Mouse (Mus musculus) MEL-GATA-1-ER (cell line): ENCODE measurements around the gene Lsm5.

Experiments
- DNase-seq: peaks from one replicate; pipeline ENCODE4 v3.0.0-alpha.2; 2012; ENCODE audit warnings: low read depth; ENCODE audit errors: extremely low read depth

The Lsm5 gene

DNA sequence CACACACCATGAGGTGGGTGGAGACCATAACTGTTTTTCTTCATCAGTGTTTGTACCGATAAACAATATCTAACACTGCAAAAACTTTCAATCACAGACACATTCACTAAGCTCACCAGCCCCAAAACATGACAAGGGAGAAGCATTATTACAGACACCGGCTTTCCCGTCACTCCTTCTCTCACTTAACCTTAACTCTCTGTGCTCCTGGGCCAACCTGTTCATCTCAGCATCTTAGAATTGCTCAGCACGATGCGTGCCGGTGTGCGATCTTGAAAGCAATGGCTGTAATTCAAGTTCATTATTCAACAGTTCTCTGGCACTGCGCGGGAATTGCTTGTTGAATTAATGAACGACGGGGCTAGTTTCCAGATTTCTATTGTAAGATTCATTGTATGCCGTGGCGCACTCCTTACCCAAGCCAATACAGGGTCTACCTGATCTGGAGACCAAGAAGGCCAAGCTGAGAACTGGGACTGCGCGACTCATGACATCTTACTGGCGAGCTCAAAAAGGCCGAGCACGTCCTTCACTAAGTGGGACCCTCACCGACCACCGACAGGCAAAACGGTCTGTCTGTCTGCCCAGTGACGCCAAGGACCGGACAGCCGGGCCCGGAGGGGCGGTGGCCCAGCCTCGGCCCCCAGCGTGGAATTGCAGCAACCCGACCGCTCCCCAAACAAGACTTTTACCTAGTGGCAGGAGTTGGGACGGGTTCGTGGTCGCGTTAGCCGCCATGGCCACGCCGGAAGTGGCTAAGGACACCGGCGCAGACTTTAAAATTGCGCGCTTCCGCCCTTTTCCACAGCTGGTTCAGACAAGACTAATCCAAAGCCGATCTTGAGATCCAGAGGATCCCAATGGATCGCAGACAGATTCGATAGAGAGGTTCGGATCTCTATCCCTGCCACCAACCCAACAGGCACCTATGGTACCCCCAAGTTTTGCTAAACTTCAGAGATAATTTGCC is at the start of gene Lsm5:
Gene Lsm5, minus strand, starts transcription at position 780 of the 970 bp plus-strand sequence.
- DNase-seq, result peak; percentile 87

DNA sequence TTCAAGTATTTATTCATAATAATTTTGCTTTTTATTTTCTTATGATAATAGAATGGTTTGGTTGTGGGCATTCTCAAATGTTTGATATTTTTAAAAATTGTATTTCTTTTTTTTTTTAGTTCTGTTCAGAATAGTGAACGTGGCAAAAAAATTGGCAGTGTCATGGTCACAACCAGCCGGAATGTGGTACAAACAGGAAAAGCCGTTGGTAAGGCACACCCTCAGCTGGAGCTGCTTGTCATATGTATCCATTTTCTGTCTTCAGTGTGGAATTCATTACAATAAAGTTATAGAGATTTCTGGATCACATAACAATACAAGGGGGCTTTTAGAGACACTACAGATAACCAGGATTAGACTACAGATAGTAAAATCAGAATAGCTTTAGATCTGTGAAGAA is 49.2 kb upstream of the Lsm5 start:
- no peak for DNase-seq

DNA sequence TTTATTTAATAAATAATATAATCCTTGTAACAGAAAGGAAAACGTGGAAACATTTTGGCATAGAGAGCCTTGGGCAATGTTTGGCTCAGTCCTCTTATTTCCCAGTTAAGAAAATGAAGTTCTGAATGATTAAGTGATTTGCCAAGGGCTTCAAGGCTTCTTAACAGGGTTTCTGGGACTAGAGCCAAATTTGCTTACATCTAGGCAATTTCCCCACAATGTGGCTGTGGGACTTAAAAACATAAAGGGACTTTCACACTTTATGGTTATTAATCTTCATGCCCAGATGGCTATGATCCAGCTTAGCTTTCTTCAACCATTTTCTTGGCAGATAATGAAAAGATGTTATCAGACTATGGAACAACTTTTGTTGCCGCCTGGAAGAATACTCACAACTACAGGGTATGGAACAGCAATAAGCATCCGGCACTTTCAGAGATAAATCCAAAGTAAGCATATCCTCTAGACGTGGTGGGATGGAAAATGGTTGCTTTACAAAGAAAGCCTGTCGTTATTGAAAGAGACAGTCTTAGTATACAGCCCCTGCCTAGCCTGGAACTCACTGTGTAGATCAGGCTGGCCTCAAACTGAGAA is 41.5 kb upstream of the Lsm5 start:
- DNase-seq, result no peak

DNA sequence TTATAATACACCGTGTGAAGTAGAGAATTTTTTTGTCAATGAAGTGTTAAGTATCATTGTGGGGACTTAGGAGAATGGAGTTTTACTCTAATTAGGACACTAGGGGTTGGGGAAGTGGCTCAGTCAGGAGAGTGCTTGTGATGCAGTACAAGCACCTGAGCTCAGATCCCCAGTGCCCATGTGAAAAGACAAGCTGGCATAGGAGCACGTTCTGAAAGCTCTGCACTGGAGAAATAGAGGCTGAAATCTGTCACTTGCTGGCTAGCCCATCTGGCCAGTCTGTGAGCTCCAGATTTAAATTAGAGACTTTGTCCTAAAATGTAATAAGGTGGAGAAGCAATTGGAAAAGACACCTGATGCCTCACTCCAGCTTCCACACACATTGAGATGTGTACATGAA is 28.0 kb upstream of the Lsm5 start:
- DNase-seq, result no peak

DNA sequence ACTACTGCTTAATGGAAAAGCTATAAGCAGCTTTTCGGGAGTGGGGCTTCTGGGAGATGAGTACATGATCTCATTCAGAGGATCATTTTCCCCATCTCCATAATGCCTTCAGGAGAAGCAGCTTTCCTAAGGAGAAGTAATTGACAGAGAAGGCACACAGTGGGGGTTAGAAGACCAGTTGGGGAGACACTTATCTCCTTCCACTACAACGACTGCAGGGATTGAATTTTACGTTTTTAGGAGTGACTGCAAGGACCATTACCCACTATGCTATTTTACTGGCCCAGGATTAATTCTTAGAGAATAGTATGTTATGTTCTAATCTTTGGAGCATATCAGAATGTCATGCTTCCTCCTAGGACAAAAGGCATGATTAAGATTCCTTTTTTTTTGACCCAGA is 16.4 kb upstream of the Lsm5 start:
- no peak for DNase-seq

DNA sequence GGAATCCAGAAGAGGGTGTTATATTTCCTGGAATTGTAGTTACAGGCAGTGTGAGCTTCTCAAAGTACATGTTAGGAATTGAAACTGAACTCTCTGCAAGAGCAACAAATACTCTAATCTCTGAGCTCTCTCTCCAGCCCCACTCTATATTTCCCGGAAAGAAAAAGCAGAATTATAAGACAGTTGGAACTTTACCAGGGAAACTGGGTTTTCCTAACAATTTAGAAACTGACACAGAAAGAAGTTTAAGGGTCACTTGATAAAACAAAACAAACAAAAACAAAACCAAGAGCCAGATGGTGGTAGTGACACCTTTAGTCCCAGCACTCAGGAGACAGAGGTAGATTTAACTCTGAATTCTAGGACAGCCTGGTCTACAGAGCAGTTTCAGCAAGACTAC is 14.6 kb upstream of the Lsm5 start:
- no peak for DNase-seq

DNA sequence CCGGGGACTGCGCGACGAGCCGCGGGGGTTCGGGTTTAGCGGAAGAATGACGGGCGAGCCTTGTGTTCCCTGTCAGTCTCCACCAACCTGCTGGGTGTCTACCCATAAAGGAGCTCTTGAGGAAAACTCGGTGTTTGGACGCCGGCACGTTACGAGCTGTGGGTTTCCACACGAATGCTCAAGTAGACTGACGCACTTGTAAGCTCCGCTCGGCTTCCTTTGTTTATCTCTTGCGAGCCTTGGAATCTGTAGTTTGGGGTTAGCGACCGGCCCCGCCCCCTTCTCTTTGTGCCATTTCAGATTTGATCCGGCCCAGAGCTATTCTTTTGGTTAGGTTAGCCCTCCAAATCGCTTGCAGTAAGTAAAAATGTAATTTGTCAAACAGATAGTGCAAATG is 10.8 kb upstream of the Lsm5 start:
- DNase-seq, result peak; percentile 44

DNA sequence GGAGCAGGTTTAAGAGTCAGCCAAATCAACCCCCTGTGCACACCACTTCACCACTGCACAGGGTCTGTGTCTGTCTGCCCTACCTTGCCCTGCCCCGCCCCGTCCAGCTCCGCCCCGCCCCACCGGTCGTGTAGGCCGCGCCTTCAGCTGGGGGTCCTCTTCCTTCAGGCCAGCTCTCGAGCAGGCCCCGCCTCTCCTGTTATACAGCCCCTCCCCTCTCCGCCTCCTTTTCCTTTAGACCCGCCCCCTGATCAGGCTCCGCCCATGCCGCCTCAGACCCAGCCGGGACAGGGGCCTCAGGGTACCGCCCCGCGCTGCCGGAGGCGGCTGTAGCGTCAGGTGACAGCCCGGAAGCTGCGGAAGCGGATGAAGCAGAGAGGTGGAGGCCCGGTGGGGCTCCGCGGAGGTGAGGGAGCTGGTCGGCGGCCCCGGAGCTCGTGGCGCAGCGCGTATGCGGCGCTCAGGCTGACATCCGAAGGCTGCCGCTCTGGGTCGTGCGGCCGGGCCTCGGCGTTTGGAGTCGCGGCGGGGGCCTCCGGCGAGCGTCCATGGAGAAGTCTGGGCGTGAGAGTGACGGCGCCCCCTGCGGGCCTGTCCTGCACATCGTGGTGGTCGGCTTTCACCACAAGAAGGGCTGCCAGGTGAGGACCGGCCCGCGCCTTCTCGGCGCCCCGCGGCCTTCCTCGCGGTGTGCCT is 10.2 kb upstream of the Lsm5 start, which contains the start of gene Avl9:
Gene Avl9, plus strand, starts transcription at position 326 of the 696 bp plus-strand sequence.
- DNase-seq, result peak; percentile 83

DNA sequence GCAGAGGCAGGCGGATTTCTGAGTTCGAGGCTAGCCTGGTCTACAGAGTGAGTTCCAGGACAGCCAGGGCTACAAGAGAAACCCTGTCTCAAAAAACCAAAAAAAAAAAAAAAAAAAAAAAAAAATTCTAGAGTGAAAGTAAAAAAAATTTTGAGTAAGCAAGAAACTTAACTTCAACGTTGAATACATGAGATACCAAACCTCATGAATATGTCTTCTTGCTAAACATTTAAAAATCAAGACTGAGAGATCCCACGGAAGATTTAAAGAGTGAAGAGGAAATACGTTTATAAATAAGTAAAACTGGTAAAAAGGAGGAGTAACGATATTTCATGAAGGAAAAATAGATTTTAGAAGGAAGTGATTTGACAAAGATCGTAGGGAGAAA is 9.7 kb upstream of the Lsm5 start:
- DNase-seq, result no peak

DNA sequence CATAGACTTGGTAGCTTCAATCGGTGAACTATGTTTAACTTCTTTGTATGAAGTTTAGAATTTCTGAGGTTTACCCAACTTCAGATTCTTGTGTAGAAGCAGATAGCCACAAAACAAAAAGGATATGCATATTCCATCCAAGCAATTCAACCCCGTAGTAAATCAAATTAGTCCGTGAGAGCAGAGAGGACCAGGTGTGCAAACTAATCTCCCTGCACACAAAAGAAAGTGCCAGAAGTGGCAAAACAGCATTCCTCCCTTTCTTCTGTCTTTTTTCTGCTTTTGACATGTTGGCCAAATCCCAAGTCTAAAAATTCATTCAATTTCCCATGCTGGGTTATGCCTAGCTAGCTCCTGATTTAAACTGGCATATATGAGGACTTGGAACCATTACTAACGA is 12.1 kb downstream of the Lsm5 start:
- DNase-seq, result no peak

DNA sequence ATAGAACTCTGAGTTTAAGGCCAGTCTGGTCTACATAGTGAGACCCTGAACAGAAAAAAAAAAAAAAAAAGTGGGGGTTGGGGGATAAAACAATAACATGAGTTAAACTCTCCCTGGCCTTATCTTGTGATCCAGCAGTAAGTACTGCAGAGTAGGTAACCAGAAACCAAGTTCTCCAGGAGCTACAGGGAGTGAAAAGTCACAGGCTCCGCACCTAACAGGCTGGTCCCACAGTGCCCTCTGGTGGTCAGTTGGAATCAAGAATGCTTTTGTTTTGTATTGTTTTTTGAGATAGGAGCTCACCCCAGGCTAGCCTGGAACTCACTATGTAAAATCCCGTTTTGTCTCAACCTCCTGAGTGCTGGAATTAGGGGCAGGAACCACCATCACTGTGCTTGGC is 13.3 kb downstream of the Lsm5 start:
- peak; percentile 50 for DNase-seq

DNA sequence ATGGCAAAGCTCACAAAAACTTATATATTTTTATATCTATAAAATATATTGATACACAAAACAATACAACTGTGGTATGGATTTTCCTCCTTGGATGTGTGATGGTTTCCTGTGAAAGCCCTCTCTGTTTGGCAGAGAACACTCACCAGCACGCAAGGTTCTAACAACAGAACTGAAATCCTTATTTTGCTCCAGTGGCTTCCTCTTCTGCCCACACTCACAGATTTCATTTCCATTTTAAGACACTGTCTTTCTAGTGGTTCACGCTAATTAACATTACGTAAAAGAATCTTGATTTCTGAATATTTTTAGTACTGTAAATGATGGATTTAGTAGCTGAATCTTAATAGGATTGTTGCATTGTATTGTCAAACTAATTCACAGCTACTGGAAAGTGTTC is 16.3 kb downstream of the Lsm5 start:
- no peak for DNase-seq

DNA sequence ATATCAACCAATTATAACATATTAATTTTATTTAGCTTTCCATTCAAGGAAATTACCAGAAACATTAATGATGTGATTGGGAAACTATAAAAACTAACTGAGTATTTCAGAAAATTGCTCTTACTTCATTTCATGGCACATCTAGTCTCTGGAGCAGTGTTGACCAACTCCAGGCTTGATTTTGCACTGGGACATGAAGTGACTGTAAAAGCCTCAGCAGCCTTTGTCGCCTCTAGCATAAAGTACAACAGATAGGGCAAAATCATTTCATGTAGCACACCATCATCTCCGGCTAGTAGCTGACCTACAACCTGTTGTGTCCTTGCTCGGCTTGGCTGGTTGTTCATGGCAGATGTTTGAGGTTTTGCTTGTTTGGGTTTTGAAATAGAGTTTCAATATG is 40.1 kb downstream of the Lsm5 start:
- DNase-seq, result no peak

DNA sequence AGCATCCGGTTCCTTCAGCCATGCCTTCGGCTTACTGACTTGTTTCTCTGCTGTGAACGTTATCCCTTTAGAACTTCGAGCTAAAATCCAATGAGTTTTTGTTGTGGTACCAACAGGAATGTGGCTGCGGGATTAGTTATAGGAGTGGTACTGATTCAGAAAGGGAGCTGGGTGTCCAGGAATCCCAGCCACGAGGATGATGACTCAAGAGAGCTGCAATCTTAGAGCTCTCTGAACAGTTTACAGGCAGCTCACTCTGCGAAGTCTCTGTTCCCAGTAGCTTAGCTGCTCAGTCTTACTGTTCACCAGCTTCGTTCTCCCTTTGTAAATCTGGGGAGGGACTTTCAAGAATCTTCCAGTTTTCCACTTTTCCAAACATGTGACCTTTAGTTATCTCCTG is 49.1 kb downstream of the Lsm5 start:
- DNase-seq, result no peak

DNA sequence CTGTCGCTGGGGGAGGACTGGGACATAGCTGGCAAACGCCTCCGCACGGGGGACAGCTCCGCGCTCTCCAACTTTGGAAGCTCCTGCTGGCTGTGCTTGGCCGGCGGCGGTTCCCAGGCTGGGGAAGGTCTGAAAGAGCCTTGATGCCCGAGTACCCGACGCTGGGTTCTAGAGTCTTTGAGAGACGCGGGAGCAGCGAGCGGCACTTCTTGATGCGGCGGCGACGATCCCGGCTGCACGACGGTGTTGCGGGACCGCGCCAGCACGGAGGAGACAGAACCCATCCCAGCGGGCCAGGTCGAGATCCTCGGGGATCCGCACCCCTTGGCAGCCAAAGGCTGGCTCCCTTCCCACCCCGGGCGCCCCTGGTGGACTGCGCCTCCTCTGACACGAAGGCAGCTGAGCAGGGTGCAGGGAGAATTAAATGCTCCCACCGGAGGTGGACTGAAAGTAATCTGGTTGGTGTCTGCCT is 52.4 kb downstream of the Lsm5 start:
- DNase-seq, result no peak
